Mouse (Mus musculus): ENCODE data around the gene Pip4k2a. TPM values are rescaled to one million over a fixed set of nuclear protein-coding genes. Genes with fewer than 3 reads are reported as not detected.

Pip4k2a gene
- total and polyA plus RNA-seq, 3 experiments: 6.6 to 52.9 (median 20.8) TPM

DNA sequence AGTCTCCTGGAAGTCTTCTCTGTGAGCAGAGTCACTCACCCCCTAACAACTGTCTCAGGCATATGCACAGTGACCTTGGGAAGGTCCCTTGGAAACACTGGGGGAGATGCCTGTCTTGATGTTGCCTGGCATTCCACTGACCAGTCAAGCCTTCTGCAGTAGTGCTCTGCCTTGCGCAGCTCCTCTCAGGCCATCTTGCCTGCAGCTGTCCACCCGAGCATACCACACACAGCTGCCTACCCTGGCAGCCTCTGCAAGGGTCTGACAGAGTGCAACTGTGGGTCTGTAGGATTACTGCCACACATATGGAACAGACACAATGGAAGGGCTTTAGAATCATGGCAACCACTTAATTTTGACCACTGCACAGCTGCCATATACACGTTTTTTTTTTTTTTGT is 32.8 kb downstream of the Pip4k2a start:
- H3K4me1 ChIP-seq (ENCODE audit: control insufficient read depth in 1 of 2, insufficient read depth in 2 of 2): peaks cover 0 to 55% of the 10 kb centered on the region in 2 experiments; a peak in 2 of 4 replicates
- H3K9ac ChIP-seq (ENCODE audit: insufficient read depth, low read depth): no peak overlapping the region
- H3K9me3 ChIP-seq (replicated peaks; ENCODE audit: low read length): no peaks in the 10 kb centered on the region
- no peak overlapping the region for H3K4me3 ChIP-seq (replicated peaks in 1 of 3; ENCODE audit: low read depth in 2 of 3, low read length in 2 of 3, poor library complexity in 1 of 3)
- H3K4me2 ChIP-seq (ENCODE audit: insufficient read depth, low read depth, poor library complexity, severe bottlenecking): no peak overlapping the region
- in situ Hi-C loops (cut with MboI; ENCODE audit: low pct_ligation_motif_present, low pct_unique_long_range_greater_than_20kb, low sequenced_read_pairs): no loop called here
- H3K27me3 ChIP-seq (replicated peaks): no peaks in the 10 kb centered on the region
- H3K79me2 ChIP-seq (replicated peaks; ENCODE audit: control insufficient read depth, extremely low read depth, insufficient read depth, poor library complexity, severe bottlenecking): no peaks in the 10 kb centered on the region; the same call in 1 of the 2 replicates
- dilution Hi-C loops (cut with MboI; ENCODE audit: extremely low pct_ligation_motif_present, extremely low pct_unique_long_range_greater_than_20kb, low sequenced_read_pairs): no loop called here
- H3K36me3 ChIP-seq (replicated peaks in 1 of 2; ENCODE audit: control insufficient read depth in 1 of 2, insufficient read depth in 1 of 2, low read length in 1 of 2): peaks cover 0 to 34% of the 10 kb centered on the region in 2 experiments
- TF ChIP-seq RAD21 (IDR thresholded peaks at IDR 0.05; ENCODE audit: low read depth, low read length) (no peak), SIN3A (IDR thresholded peaks at IDR 0.05; ENCODE audit: low read length) (no peak)
- no peak for DNase-seq (ENCODE audit: extremely low read depth)
- H3K27ac ChIP-seq (ENCODE audit: insufficient read depth, low read depth): no peak overlapping the region

DNA sequence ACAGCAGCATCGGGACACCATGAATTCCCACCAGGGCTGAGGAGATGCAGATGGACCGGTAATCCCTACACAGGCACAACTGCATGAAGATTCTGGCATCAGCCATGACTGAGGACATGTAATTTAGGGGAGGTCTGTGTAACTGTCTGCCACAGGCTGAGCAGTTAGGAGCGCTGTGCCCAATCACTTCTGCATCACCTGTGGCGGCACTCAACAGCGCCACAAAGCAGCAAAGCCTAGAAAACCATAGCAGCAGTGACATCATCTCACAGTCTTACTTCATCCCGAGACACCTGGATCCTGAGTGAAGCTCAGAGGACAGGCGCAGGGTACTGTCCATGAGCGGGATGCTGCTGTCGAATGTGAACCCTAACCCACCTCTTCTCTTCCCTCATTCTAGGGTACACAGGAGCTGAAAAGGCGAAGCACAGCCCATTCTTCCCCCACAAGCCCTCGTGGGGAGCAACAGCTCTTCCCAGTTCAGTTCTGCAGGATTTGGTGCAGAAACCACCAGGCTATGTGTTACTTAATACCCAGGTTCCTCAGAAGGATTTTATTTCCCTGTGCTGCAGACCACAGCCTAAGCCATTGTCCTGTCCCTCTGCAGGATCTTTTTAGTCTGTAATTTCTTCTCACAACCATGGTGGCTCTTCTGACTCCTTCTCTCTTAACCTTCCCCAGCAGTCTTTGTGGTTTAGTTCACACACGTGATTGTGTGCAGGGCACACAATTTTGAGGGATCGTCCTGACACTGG is 34.5 kb downstream of the Pip4k2a start:
- peaks cover 0 to 32% of the 10 kb centered on the region in 2 experiments for H3K36me3 ChIP-seq (replicated peaks in 1 of 2; ENCODE audit: control insufficient read depth in 1 of 2, insufficient read depth in 1 of 2, low read length in 1 of 2)
- TF ChIP-seq PAX5 (IDR thresholded peaks at IDR 0.05; ENCODE audit: low read length) (no peak), RCOR1 (conservative IDR thresholded peaks at IDR 0.05; ENCODE audit: low read depth, low read length) (no peak), CHD1 (IDR thresholded peaks at IDR 0.05; ENCODE audit: low read depth, low read length) (no peak), ZC3H11A (IDR thresholded peaks at IDR 0.05; ENCODE audit: low read depth, low read length) (no peak), SMC3 (IDR thresholded peaks at IDR 0.05; ENCODE audit: low read depth, low read length) (no peak), ZNF384 (IDR thresholded peaks at IDR 0.05; ENCODE audit: low read depth, low read length) (no peak), ZKSCAN1 (IDR thresholded peaks at IDR 0.05; ENCODE audit: borderline replicate concordance, low read depth, low read length) (no peak), UBTF (IDR thresholded peaks at IDR 0.05; ENCODE audit: low read depth, low read length) (no peak), TCF12 (IDR thresholded peaks at IDR 0.05; ENCODE audit: low read depth, low read length) (no peak), EP300 (IDR thresholded peaks at IDR 0.05; ENCODE audit: low read length) (no peak), CTCF (conservative IDR thresholded peaks at IDR 0.05 in 1 of 2, IDR thresholded peaks at IDR 0.05 in 1 of 2; ENCODE audit: low read depth in 2 of 2, low read length in 2 of 2) (no peak), NELFE (IDR thresholded peaks at IDR 0.05; ENCODE audit: low read depth, low read length) (no peak), KAT2A (IDR thresholded peaks at IDR 0.05; ENCODE audit: insufficient replicate concordance, low read length) (no peak), ZMIZ1 (IDR thresholded peaks at IDR 0.05; ENCODE audit: low read depth, low read length) (no peak), POLR2A (IDR thresholded peaks at IDR 0.05; ENCODE audit: low read depth, low read length) (no peak)
- DNase-seq (ENCODE audit: extremely low read depth): no peak
- H3K79me2 ChIP-seq (replicated peaks; ENCODE audit: control insufficient read depth, extremely low read depth, insufficient read depth, poor library complexity, severe bottlenecking): no peaks in the 10 kb centered on the region; the same call in 1 of the 2 replicates
- no peak overlapping the region for H3K27ac ChIP-seq (ENCODE audit: insufficient read depth, low read depth)
- in situ Hi-C loops (cut with MboI; ENCODE audit: low pct_ligation_motif_present, low pct_unique_long_range_greater_than_20kb, low sequenced_read_pairs): no loop called here
- H3K9ac ChIP-seq (ENCODE audit: insufficient read depth, low read depth): no peak overlapping the region
- H3K27me3 ChIP-seq (replicated peaks): no peaks in the 10 kb centered on the region
- H3K4me2 ChIP-seq (ENCODE audit: insufficient read depth, low read depth, poor library complexity, severe bottlenecking): no peak overlapping the region
- dilution Hi-C loops (cut with MboI; ENCODE audit: extremely low pct_ligation_motif_present, extremely low pct_unique_long_range_greater_than_20kb, low sequenced_read_pairs): no loop called here
- H3K4me1 ChIP-seq (ENCODE audit: control insufficient read depth in 1 of 2, insufficient read depth in 2 of 2): peaks cover 9 to 55% of the 10 kb centered on the region in 2 experiments
- no peaks in the 10 kb centered on the region for H3K9me3 ChIP-seq (replicated peaks; ENCODE audit: low read length)
- H3K4me3 ChIP-seq (replicated peaks in 1 of 3; ENCODE audit: low read depth in 2 of 3, low read length in 2 of 3, poor library complexity in 1 of 3): no peak overlapping the region

All from CH12.LX (cell line).